Mouse (Mus musculus): ENCODE data around the gene Etv4. TPM values are rescaled to one million over a fixed set of nuclear protein-coding genes. Genes with fewer than 3 reads are reported as not detected.

The Etv4 gene
- polyA plus RNA-seq (2012; rRNA removed; ENCODE audit: low replicate concordance), result 6.8 and 8.5 TPM in 2 replicates

GRCm38 (mm10) chr11:101785143-101785851, at the start of gene Etv4:
TSS of gene Etv4 (minus strand) at chr11:101785371.

GRCm38 (mm10) chr11:101732518-101733440, 52.4 kb downstream of the Etv4 start, which contains the start of gene Dhx8:
TSS of gene Dhx8 (plus strand) at chr11:101732919.

Other genes with a start within 250 kb of the Etv4 start
- gene Brca1, start 233.4 kb downstream of the Etv4 start, polyA plus RNA-seq (2012; rRNA removed; ENCODE audit: low replicate concordance), result 0.37 and 0.60 TPM in 2 replicates
- 98.5 and 134 TPM in 2 replicates for gene Nbr1, start 233.2 kb downstream of the Etv4 start, polyA plus RNA-seq (2012; rRNA removed; ENCODE audit: low replicate concordance)
- 72.0 and 133 TPM in 2 replicates for gene Tmem106a, start 203.1 kb downstream of the Etv4 start, polyA plus RNA-seq (2012; rRNA removed; ENCODE audit: low replicate concordance)
- not detected in 2 replicates for gene Gm11634, start 186.1 kb downstream of the Etv4 start, polyA plus RNA-seq (2012; rRNA removed; ENCODE audit: low replicate concordance)
- 21.4 and 37.1 TPM in 2 replicates for gene Rdm1, start 158.2 kb downstream of the Etv4 start, polyA plus RNA-seq (2012; rRNA removed; ENCODE audit: low replicate concordance)
- gene Arl4d, start 119.8 kb downstream of the Etv4 start, polyA plus RNA-seq (2012; rRNA removed; ENCODE audit: low replicate concordance), result 7.7 and 8.1 TPM in 2 replicates
- 10.8 and 14.0 TPM in 2 replicates for gene Dhx8, start 52.5 kb downstream of the Etv4 start, polyA plus RNA-seq (2012; rRNA removed; ENCODE audit: low replicate concordance)
- 5.5 and 7.7 TPM in 2 replicates for gene Meox1, start 109.0 kb upstream of the Etv4 start, polyA plus RNA-seq (2012; rRNA removed; ENCODE audit: low replicate concordance)
- gene Sost, start 181.6 kb upstream of the Etv4 start, polyA plus RNA-seq (2012; rRNA removed; ENCODE audit: low replicate concordance), result 0.26 TPM in 1 of 2 replicates, not detected in the other
- not detected in 2 replicates for gene Cfap97d1, start 198.9 kb upstream of the Etv4 start, polyA plus RNA-seq (2012; rRNA removed; ENCODE audit: low replicate concordance)
- gene Dusp3, start 201.6 kb upstream of the Etv4 start, polyA plus RNA-seq (2012; rRNA removed; ENCODE audit: low replicate concordance), result 105 and 133 TPM in 2 replicates
- gene Mpp3, start 243.1 kb upstream of the Etv4 start, polyA plus RNA-seq (2012; rRNA removed; ENCODE audit: low replicate concordance), result 4.8 and 7.8 TPM in 2 replicates